Mouse (Mus musculus): ENCODE measurements at regions not wholly inside any gene's neighbourhood (a gene's known extent, or its start where the extent isn't known, plus 50 kb on each side); places are given as distances from the start of the nearest gene placed in this dataset.

DNA sequence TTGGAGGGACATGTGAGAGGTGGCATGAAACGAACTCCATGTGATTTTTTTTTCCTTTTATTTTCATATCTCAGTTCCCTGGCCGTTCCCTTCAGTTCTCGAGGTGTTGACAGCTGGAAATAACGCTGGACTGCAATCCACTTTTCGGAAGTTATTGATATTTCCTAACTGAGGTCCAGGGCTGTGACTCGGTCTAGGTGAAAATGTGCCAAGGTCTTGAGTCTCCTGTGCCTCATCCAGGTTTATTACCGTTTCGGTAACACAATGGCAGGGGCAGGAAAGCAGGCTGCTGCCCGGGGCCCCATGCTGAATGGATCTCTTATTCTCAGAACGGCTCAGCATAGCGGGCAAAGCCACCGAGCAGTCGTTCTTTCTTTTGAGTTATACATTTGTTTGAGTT, 844.7 kb upstream of the Car8 start:
- DNase-seq = no peak

- no peak for DNase-seq
These were observed 843.1 kb upstream of the Car8 start for GRCm38 (mm10) chr4:9081701-9082562.

DNA sequence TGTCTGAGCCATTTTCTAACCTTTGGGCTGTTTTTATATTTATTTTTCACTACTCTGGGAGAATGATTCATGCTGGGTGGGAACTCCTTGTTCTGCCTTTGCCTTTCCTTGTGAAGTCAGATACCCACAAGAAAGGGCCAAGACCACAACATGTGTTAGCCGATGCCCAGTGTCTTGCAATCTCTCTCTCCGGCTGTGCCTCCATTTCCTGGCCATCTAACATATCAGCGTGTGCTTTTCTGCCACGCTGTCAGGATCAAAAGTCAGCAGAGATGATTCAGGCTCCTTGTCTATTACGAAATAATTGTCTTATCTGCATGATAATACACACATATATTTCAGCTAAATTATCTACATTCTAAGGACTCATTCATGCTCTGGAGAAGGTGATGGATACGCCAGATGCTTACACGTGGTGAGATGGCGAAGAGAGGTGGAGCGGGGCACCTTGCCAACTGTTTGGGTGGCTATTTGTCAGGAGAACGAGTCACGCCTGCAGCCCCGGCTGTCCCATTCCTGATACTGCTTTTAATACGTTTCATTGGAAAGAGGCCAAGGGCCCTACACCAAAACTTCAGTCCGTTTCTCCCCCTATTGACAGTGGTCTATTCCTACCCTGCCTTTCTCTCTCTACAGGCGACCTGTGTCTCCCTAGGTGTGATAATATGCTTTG, 842.1 kb upstream of the Car8 start:
- DNase-seq = peak; percentile 77

GRCm38 (mm10) chr4:9079828-9080245, 841.0 kb upstream of the Car8 start:
- no peak for DNase-seq

DNA sequence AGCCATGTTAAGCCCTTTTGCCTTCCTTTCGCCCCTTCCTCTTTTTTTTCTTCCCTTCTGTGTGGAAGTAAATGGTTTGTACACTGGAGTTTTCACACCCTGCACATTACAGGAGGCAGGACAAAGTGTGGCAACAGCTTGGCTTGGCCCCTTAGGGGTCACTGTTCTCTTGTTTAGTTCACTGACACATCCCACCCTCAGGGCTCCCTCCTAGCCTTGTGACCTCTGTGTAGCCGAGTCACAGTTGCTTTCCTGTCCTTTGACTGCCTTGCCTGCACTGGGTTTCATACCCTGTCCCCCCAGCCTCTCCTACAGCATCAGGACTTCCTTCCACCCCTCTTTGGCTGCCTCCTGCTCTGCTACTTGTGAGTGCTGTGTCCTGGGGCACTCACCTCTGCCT, 835.6 kb upstream of the Car8 start:
- DNase-seq = no peak

GRCm38 (mm10) chr4:9073736-9074428, 835.0 kb upstream of the Car8 start:
- no peak for DNase-seq

DNA sequence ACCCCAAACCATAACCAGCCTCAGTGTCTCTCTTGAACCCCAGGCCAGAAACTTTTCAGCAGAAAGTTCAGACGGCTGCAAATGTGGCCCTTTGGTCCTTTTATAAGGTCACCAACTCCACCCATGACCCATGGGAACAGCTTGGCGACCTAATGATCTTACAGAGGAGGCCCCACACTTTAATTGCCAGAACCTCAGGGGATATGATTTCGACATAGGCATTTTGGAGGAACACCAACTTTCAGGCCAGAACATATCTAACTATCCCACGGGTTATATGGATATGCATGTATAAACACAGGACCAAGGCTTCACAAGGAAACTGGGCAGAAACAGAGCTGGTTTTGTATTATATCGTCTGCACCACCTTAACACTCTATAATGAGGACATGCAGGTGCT, 833.5 kb upstream of the Car8 start:
- no peak for DNase-seq

- no peak for DNase-seq
These were observed 829.0 kb upstream of the Car8 start for GRCm38 (mm10) chr4:9067874-9068273.

DNA sequence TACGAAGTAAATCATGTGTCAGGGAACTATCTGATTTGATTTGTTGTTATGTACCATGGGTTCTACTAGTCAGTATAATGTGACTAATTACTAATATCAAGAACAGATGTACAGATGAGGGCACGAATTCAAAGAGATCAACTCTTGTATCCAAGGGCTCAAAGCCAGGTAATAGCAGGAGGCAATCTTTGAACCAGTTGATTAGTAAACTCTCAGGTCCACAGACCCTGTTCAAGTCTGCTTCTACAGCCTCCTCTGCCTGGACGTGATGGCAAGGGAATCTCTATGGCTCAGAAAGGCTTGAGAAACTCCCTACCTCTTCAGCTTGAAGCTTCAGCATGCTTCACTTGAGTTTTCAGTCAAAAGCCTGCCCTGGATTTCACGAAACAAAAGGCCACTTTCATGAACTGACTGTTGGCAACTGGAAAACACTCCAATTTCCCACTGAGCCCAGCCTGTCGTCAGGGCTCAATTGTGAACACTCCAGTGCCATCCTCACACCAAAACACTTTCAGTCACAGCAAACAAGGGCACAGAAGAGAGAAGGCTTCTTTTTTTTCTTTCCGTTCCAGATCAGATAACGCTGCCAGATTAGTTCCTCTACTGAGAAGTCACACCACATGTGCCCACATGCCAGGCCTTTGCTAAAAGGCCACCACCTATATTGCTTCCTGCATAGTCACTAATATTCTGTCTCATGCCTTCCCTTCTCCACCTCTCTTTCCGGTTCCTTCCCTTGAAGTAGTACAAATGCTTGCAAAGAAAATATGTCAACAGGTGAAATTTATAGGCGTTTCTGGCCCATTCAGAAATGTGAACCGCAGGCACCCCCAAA, 827.4 kb upstream of the Car8 start:
- DNase-seq = no peak

DNA sequence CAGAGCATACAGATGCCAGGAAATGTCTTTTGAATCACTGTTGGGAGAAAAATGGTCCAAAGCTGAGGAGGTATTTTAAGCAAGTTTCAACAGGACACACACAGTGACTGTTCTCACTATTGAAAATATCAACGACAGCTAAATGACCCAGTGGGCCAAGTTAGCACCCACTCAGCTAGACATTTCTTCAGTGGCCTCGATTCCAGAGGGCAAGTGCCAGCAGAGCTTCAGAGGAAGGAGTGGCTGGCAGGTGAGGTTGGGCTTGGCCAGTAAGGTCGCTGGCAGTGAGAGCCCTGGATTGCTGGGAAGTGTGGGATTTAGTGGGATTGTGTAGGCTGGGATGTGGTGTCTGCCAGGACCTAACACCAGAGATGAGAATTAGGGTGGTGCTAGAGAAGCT, 823.1 kb upstream of the Car8 start:
- no peak for DNase-seq

GRCm38 (mm10) chr4:9060221-9060620, 821.4 kb upstream of the Car8 start:
- DNase-seq = no peak

DNA sequence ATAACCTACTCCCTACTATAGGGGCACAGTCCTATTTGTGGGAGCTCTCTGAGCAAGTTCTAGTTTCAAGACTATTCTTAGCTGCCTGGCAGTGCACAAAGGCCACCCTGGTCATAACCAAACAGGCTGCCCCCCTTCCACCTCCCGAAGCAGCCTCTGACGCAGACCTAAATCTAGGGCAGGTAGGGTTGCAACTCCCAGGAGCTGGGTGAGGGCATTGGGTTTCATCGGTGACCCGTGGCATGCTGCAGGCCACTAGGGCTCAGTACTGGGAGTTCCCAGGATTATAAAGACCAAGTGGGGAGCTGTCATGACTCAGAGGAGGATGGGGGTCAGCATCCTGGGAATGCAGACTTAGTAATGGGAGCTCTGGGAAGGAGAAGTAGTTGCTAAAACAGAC, 818.8 kb upstream of the Car8 start:
- DNase-seq = no peak

DNA sequence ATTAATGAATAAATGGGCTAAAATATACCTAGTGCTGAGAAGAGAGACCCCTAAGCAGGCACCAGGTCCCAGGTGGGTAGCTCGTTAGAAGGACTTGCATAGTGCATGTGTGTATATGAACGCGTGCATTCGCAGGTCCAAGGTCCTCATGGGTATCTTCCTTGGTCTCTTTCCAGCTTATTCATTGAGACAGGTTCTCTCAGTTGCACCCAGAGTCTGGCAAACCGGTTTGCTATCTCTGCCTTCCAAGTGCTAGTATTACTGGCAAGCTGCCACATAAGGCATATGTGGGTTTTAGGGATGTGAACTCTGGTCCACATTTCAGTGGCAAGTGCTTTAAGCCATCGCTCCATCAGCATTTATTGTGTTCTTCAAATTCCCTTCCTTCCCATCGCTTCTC, 818.3 kb upstream of the Car8 start:
- DNase-seq = no peak

DNA sequence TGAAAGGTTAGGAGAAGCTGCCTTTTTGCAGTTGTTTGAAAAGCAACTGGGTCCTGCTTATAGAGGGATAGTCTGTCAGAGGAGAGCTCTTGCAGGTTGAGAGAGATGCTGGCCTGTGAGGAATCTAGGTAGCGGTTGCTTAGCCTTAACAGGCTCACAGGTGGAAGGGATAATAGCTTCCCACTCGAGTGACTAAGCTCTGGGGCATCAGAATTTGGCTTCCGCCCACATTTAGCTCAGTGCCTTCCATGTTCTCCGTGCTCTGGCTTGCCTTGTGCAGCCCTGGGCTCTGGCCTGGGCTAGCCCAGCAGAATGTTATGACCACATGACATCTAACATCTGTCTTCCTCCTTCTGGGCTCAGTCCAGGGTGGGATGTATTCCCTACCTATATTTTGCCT, 817.0 kb upstream of the Car8 start:
- no peak for DNase-seq

- no peak for DNase-seq
These were observed 816.5 kb upstream of the Car8 start for GRCm38 (mm10) chr4:9055266-9055820.

DNA sequence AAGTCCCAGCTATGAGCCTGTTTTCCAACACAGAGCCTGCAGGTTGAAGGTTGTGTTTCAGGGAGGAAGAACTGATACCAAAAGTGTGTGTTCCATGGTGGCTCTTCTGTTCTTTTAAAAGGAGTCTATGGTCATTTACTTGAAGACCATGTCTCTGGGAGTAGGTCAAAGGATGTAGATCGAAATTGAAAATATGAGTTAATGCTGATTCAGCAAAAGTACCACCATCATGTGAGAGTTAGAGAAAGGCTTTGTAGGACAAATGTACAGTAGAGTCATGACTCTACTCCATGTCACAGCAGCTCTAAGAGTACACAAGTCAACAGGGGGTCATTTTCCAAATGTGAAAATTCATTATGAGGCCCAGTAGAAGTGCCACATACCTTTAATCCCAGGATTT, 810.0 kb upstream of the Car8 start:
- DNase-seq = no peak

- DNase-seq = no peak
These were observed 808.3 kb upstream of the Car8 start for GRCm38 (mm10) chr4:9047151-9047550.

DNA sequence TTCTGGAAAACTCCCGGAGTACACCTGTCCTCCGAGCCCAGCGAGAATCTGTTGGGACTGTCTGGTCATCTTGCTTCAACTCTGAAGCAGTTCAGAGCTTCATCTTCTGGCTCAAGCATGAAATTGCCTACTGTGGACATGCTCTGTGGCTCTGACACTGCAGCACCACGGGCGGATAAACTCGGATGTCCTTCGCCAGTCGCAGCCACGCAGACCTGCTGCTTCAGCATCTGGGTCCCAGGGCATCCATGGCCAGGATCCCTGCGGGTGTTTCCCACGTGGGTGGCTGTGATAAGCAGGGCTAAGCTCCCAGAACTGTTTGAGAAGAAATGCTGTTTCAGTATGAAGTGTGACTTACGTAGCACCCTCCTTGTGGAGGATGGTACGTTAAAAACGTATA, 807.6 kb upstream of the Car8 start:
- no peak for DNase-seq

DNA sequence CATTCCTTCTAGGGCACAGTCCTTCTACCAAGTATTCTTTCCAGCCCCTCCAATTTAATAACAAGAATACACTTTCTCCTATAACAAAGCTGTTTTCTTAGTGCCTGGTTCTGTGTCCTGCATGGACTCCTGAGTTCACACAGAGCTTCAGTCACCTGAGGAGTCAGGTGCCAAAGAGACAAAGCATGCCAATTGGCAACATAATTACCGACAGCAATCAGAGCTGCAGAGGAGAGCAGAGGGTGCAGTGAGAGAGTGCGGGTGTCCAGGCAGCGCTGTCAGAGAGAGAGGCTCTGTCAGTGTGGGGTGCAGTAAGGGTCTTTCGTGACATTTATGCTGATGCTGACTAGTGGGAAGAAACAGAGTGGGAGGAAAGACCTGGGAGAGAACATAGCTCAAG, 807.2 kb upstream of the Car8 start:
- DNase-seq = no peak

DNA sequence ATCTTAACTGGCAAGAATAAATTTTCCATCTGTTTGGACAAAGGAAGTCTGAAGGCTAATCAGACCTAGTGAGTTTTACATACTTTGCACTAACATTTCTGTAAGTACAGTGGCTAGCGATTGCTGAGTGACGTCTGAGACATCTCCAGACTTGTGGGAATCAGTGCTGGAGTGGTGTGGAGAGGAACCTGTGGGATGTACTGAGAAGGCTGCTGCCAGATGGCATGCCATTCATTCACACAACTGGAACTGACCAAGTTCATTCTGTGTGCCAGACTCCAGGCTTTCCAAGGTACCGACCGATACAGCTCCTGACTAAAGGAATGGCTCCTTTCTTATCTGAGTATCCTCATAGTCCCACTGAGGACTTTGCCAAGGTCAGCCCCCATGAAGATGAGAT, 797.2 kb upstream of the Car8 start:
- no peak for DNase-seq

DNA sequence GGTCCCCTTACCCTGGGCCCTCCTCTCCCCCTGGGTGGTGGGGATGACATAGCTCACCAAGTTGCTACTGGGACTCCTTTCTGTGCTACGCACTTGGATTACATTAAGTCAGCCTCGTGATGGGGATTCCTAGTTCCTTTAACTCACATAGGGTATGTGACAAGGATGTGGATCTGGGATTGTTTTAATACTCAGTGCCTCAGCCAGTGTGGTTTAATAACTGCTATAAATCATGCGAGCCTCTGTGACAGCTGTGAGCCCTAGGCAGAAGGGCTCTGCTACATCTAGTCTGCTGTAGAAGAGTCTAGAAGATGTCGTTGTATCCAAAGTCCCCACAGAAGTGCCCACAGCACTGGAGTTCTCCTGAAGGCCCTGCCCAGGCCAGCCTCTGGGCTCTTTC, 796.5 kb upstream of the Car8 start:
- DNase-seq = no peak

DNA sequence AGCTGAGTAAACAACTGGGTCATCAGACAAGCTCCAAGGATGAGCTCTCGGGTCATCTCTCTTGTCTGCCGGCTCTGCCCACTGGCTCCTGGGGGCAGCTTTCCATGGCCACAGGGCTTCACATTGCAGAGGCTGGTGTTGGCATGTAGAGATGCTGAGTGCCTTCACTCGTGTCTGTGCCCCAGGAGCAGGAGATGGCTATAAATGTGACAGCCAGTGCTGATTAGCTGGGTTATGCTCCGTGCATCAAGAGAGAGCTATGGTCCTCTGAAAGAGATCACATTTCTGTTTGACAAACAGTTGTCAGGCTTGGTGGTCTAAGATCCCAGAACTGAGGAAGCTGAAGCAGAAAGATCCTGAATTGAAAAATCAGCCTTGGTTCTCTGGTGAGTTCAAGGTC, 795.4 kb upstream of the Car8 start:
- DNase-seq = no peak

All from adrenal gland, postnatal 25 days (tissue).